Mouse (Mus musculus): ENCODE data around the gene Nt5c. TPM values are rescaled to one million over a fixed set of nuclear protein-coding genes. Genes with fewer than 3 reads are reported as not detected.
"Not testable (repeated sequence)": the region's sequence is repeated elsewhere in the genome, so short reads cannot be mapped to it uniquely, and the experiment has no call there.

Gene Nt5c
- polyA plus RNA-seq, 1 experiment, result 145 TPM

DNA sequence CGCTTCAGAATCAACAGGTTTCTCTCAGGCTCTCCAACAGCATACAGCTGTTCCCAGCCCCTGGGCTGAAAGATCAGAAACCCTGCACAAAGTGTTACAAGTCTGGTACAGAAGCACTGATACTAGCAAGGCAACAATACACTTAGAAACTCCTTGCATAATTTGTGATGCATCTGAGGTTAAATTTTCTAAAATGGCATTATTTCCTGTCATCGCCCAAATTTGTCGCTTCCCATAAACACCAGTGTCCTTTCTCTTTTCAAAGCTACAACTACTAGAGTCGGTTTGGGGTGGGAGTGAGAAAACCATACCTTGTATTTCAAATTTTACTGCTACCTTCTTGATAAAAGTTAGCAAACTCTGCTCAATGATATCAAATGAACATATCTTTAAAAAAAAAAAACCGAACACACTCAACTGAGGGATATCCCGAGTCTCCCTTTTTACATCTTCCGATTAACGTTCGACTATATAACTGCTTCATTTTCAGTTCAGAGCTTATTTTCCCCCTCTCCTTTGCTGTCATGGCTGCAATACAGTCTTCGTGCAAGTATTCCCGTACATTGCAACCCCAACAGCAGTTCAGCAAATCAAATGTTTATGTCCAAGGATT is 43.2 kb upstream of the Nt5c start:
- TF ChIP-seq CTCF (IDR thresholded peaks at IDR 0.05; ENCODE audit: borderline replicate concordance, control insufficient read depth, extremely low read depth, insufficient read depth, low read length, poor library complexity), result no peak
- no peak for TF ChIP-seq POLR2A (IDR thresholded peaks at IDR 0.05; ENCODE audit: control insufficient read depth, extremely low read depth, insufficient read depth, low read length, poor library complexity)
- H3K4me1 ChIP-seq (replicated peaks; ENCODE audit: control insufficient read depth, insufficient read depth, low read length), result peaks cover 7% of the 10 kb centered on the region
- DNase-seq, result no peak
- peak overlapping the region; percentile 81 for H3K27ac ChIP-seq (ENCODE audit: control insufficient read depth, insufficient read depth, low read length)
- H3K36me3 ChIP-seq (ENCODE audit: control insufficient read depth, insufficient read depth, low read length), result peaks cover 36% of the 10 kb centered on the region
- H3K4me3 ChIP-seq (ENCODE audit: control insufficient read depth, insufficient read depth, low read length), result peak overlapping the region; percentile 99
- under 1% methylated on average over 11 of the region's 11 CpGs for WGBS
- no peaks in the 10 kb centered on the region for H3K27me3 ChIP-seq (ENCODE audit: control insufficient read depth, insufficient read depth, low read length)

DNA sequence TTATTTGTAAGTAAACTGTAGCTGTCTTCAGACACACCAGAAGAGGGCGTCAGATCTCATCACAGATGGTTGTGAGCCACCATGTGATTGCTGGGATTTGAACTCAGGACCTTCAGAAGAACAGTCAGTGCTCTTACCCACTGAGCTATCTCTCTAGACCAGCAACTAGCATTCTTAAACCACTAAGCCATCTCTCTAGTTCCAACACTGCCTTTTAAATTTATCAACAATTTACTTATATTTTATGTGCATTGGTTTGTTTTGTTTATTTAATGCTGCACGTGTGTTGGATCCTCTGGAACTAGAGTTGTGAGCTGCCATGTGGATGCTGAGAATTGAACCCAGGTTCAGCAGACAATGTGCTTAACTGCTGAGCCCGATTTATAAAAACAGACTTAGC is 34.8 kb upstream of the Nt5c start:
- not testable (repeated sequence) for H3K27ac ChIP-seq (ENCODE audit: control insufficient read depth, insufficient read depth, low read length); H3K4me3 ChIP-seq (ENCODE audit: control insufficient read depth, insufficient read depth, low read length); H3K27me3 ChIP-seq (ENCODE audit: control insufficient read depth, insufficient read depth, low read length); DNase-seq; H3K4me1 ChIP-seq (replicated peaks; ENCODE audit: control insufficient read depth, insufficient read depth, low read length)
- 96% methylated on average over 3 of the region's 3 CpGs for WGBS
- peaks cover 80% of the 10 kb centered on the region for H3K36me3 ChIP-seq (ENCODE audit: control insufficient read depth, insufficient read depth, low read length)

- WGBS, result 90% methylated on average over 2 of the region's 2 CpGs
- H3K27ac ChIP-seq (ENCODE audit: control insufficient read depth, insufficient read depth, low read length), result no peak overlapping the region
- H3K4me1 ChIP-seq (replicated peaks; ENCODE audit: control insufficient read depth, insufficient read depth, low read length), result no peaks in the 10 kb centered on the region
- H3K27me3 ChIP-seq (ENCODE audit: control insufficient read depth, insufficient read depth, low read length), result no peaks in the 10 kb centered on the region
- peaks cover 52% of the 10 kb centered on the region for H3K36me3 ChIP-seq (ENCODE audit: control insufficient read depth, insufficient read depth, low read length)
- no peak for TF ChIP-seq POLR2A (IDR thresholded peaks at IDR 0.05; ENCODE audit: control insufficient read depth, extremely low read depth, insufficient read depth, low read length, poor library complexity)
- TF ChIP-seq CTCF (IDR thresholded peaks at IDR 0.05; ENCODE audit: borderline replicate concordance, control insufficient read depth, extremely low read depth, insufficient read depth, low read length, poor library complexity), result no peak
- no peak for DNase-seq
- H3K4me3 ChIP-seq (ENCODE audit: control insufficient read depth, insufficient read depth, low read length), result no peak overlapping the region
These were observed 31.0 kb upstream of the Nt5c start for GRCm38 (mm10) chr11:115522703-115523102.

DNA sequence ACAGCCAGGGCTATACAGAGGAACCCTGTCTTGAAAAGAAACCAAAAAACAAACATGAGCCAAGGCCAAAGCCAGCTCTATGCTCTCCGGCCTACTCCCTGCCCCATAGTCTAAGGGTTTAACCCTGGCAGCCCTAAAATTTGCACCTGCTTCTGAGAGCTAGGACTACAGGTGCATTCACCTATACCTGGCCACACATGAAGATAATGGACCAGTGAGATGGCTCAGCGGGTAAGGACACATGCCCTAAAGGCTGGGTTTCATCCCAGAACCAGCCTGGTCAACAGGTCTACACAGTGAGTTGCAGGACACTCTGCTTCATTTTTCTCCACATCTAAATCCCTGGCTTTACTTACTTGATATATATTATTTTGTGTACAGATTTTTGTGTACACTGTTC is 30.6 kb upstream of the Nt5c start:
- no peaks in the 10 kb centered on the region for H3K4me1 ChIP-seq (replicated peaks; ENCODE audit: control insufficient read depth, insufficient read depth, low read length)
- H3K36me3 ChIP-seq (ENCODE audit: control insufficient read depth, insufficient read depth, low read length), result peaks cover 48% of the 10 kb centered on the region
- DNase-seq, result no peak
- H3K27ac ChIP-seq (ENCODE audit: control insufficient read depth, insufficient read depth, low read length), result no peak overlapping the region
- TF ChIP-seq CTCF (IDR thresholded peaks at IDR 0.05; ENCODE audit: borderline replicate concordance, control insufficient read depth, extremely low read depth, insufficient read depth, low read length, poor library complexity) (no peak), POLR2A (IDR thresholded peaks at IDR 0.05; ENCODE audit: control insufficient read depth, extremely low read depth, insufficient read depth, low read length, poor library complexity) (no peak)
- 98% methylated on average over 2 of the region's 2 CpGs for WGBS
- no peak overlapping the region for H3K4me3 ChIP-seq (ENCODE audit: control insufficient read depth, insufficient read depth, low read length)
- H3K27me3 ChIP-seq (ENCODE audit: control insufficient read depth, insufficient read depth, low read length), result no peaks in the 10 kb centered on the region

GRCm38 (mm10) chr11:115521080-115521479 is 29.4 kb upstream of the Nt5c start:
- 87% methylated on average over 4 of the region's 4 CpGs for WGBS
- Histone ChIP-seq H3K36me3 (ENCODE audit: control insufficient read depth, insufficient read depth, low read length) (peaks cover 36% of the 10 kb centered on the region), H3K27ac (ENCODE audit: control insufficient read depth, insufficient read depth, low read length) (no peak overlapping the region), H3K27me3 (ENCODE audit: control insufficient read depth, insufficient read depth, low read length) (no peaks in the 10 kb centered on the region), H3K4me1 (replicated peaks; ENCODE audit: control insufficient read depth, insufficient read depth, low read length) (no peaks in the 10 kb centered on the region), H3K4me3 (ENCODE audit: control insufficient read depth, insufficient read depth, low read length) (no peak overlapping the region)
- no peak for DNase-seq
- TF ChIP-seq POLR2A (IDR thresholded peaks at IDR 0.05; ENCODE audit: control insufficient read depth, extremely low read depth, insufficient read depth, low read length, poor library complexity) (no peak), CTCF (IDR thresholded peaks at IDR 0.05; ENCODE audit: borderline replicate concordance, control insufficient read depth, extremely low read depth, insufficient read depth, low read length, poor library complexity) (no peak)

DNA sequence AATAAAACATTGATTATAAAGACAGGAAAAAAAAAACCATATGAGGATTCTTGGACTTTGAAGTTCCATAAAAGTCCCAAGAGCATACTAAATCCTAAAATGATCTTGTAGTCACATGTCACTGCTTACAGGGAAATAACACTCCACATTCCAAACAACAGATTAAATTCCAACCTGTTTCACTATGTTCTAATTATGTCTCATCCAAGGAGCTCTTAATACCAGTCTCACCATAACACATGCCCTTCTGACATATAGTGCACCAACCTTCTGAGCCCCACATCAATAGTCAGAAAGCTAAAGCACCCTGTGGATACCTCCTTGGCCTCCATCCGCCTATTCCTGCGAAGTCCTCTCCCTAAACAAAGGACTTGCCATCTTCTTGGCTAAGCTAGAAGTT is 28.6 kb upstream of the Nt5c start:
- DNase-seq, result no peak
- no peaks in the 10 kb centered on the region for H3K27me3 ChIP-seq (ENCODE audit: control insufficient read depth, insufficient read depth, low read length)
- peaks cover 28% of the 10 kb centered on the region for H3K36me3 ChIP-seq (ENCODE audit: control insufficient read depth, insufficient read depth, low read length)
- TF ChIP-seq POLR2A (IDR thresholded peaks at IDR 0.05; ENCODE audit: control insufficient read depth, extremely low read depth, insufficient read depth, low read length, poor library complexity), result no peak
- TF ChIP-seq CTCF (IDR thresholded peaks at IDR 0.05; ENCODE audit: borderline replicate concordance, control insufficient read depth, extremely low read depth, insufficient read depth, low read length, poor library complexity), result no peak
- 94% methylated on average over 2 of the region's 2 CpGs for WGBS
- H3K4me3 ChIP-seq (ENCODE audit: control insufficient read depth, insufficient read depth, low read length), result no peak overlapping the region
- peaks cover 1% of the 10 kb centered on the region for H3K4me1 ChIP-seq (replicated peaks; ENCODE audit: control insufficient read depth, insufficient read depth, low read length)
- no peak overlapping the region for H3K27ac ChIP-seq (ENCODE audit: control insufficient read depth, insufficient read depth, low read length)

DNA sequence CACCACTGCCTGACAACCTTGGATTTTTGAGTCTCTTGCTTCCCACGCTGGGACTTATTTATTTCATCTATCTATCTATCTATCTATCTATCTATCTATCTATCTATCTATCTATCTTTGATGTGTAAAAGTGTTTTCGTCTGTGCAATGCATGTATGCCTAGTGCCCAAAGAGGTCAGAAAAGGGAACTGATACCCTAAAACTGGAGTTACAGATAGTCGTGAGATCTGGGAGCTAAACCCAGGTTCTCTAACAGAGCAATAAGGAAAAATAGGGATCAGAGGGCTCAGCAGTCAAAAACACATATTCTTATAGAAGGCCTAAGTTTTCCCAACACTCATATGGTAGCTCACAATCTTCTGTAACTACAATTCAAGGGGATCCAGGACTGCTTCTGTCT is 27.9 kb upstream of the Nt5c start:
- Histone ChIP-seq H3K4me1 (replicated peaks; ENCODE audit: control insufficient read depth, insufficient read depth, low read length) (peaks cover 5% of the 10 kb centered on the region), H3K27ac (ENCODE audit: control insufficient read depth, insufficient read depth, low read length) (no peak overlapping the region), H3K4me3 (ENCODE audit: control insufficient read depth, insufficient read depth, low read length) (no peak overlapping the region), H3K36me3 (ENCODE audit: control insufficient read depth, insufficient read depth, low read length) (peaks cover 21% of the 10 kb centered on the region), H3K27me3 (ENCODE audit: control insufficient read depth, insufficient read depth, low read length) (no peaks in the 10 kb centered on the region)
- TF ChIP-seq CTCF (IDR thresholded peaks at IDR 0.05; ENCODE audit: borderline replicate concordance, control insufficient read depth, extremely low read depth, insufficient read depth, low read length, poor library complexity), result no peak
- no peak for TF ChIP-seq POLR2A (IDR thresholded peaks at IDR 0.05; ENCODE audit: control insufficient read depth, extremely low read depth, insufficient read depth, low read length, poor library complexity)
- DNase-seq, result no peak
- 81% methylated on average over 3 of the region's 3 CpGs for WGBS
